11 mouse cellular contexts compared by ENCODE assay signal in the genomic region with DNA sequence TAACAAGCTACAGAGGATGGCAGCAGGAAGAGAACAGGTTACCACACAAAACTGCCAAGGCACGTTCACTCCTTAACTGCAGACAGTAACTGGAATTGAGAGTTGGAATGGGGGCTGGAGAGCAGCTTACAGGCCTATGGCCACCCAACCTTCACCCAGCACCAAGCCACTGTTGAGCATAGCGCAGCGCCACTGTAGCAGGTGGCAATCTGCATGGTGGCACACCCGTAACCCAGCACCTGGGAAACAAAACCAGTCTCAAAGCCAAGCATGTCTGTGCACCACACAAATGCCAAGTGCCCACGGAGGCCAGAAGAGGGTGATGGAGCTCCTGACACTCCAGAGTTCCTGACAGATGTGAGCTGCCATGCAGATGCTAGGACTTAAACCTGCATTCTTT. TPM values are rescaled to one million over a fixed set of nuclear protein-coding genes. Genes with fewer than 3 reads are reported as not detected.
DNase-seq lines count a peak whose midpoint lies in the region; ATAC-seq and TF ChIP-seq lines count a peak whose summit lies in the region.
"Had no signal": no experiment of that assay in that cellular context is flagged by ENCODE, and none has a peak within 500 bp of the region (broad histone marks: within the 10 kb centered on the region; RNA-seq: fewer than 3 reads in every experiment).

No protein-coding gene starts in this region.

- ATAC-seq in heart, embryonic 14.5 days (ENCODE audit: insufficient number of reproducible peaks, insufficient read depth, low FRiP score, low read depth): no peak
- no peak for ATAC-seq in G1E (ENCODE audit: extremely low read depth, insufficient number of reproducible peaks, low FRiP score, poor library complexity, severe bottlenecking)
- ATAC-seq in erythroblast, adult 5-6 weeks (replicated peaks; ENCODE audit: low FRiP score, poor library complexity, severe bottlenecking): peak; percentile 29
- ATAC-seq in liver, embryonic 12.5 days: peak; percentile 53
- no peak for ATAC-seq in midbrain, postnatal 0 days (ENCODE audit: low FRiP score)
- ATAC-seq: forebrain, embryonic 14.5 days had no signal

- H3K4me2 ChIP-seq in heart, embryonic 14.5 days (ENCODE audit: low read length): peak overlapping the region; percentile 40; the same call in 1 of the 2 replicates
- H3K4me2 ChIP-seq in liver, embryonic 12.5 days: peak overlapping the region; percentile 81
- H3K4me2 ChIP-seq in midbrain, postnatal 0 days (ENCODE audit: low read depth, low read length, poor library complexity, severe bottlenecking): no peak overlapping the region

- H3K4me1 ChIP-seq in heart, embryonic 14.5 days (ENCODE audit: control insufficient read depth in 2 of 2, insufficient read depth in 2 of 2, low read length in 2 of 2): peaks cover 16 to 55% of the 10 kb centered on the region in 2 experiments
- H3K4me1 ChIP-seq in G1E (ENCODE audit: insufficient read depth, low read depth, low read length): peaks cover 73% of the 10 kb centered on the region
- H3K4me1 ChIP-seq in liver, embryonic 12.5 days: peaks cover 91% of the 10 kb centered on the region
- peaks cover 9% of the 10 kb centered on the region; the same call in 1 of the 2 replicates for H3K4me1 ChIP-seq in midbrain, postnatal 0 days (ENCODE audit: insufficient read depth, low read length)

- peaks cover 41% of the 10 kb centered on the region for H3K36me3 ChIP-seq in heart, embryonic 14.5 days (ENCODE audit: control insufficient read depth, insufficient read depth, low read length)
- H3K36me3 ChIP-seq in G1E (replicated peaks): peaks cover 76% of the 10 kb centered on the region
- peaks cover 78% of the 10 kb centered on the region for H3K36me3 ChIP-seq in liver, embryonic 12.5 days
- H3K36me3 ChIP-seq in midbrain, postnatal 0 days (ENCODE audit: insufficient read depth, low read length): peaks cover 7% of the 10 kb centered on the region; the same call in 1 of the 2 replicates

- peak overlapping the region in 1 of 2 experiments; percentile 47; a peak in 1 of 4 replicates for H3K27ac ChIP-seq in heart, embryonic 14.5 days (replicated peaks in 1 of 2; ENCODE audit: control insufficient read depth in 1 of 2, insufficient read depth in 1 of 2, low read depth in 2 of 2, low read length in 2 of 2)
- peak overlapping the region; percentile 100 for H3K27ac ChIP-seq in liver, embryonic 12.5 days
- H3K27ac ChIP-seq in midbrain, postnatal 0 days (ENCODE audit: low read depth, low read length): no peak overlapping the region

- H3K27me3 ChIP-seq in heart, embryonic 14.5 days (ENCODE audit: control insufficient read depth, insufficient read depth, low read length): no peaks in the 10 kb centered on the region
- no peaks in the 10 kb centered on the region for H3K27me3 ChIP-seq in G1E (ENCODE audit: insufficient read depth, low read length)
- H3K27me3 ChIP-seq in liver, embryonic 12.5 days (replicated peaks): no peaks in the 10 kb centered on the region
- H3K27me3 ChIP-seq in midbrain, postnatal 0 days (ENCODE audit: insufficient read depth, low read length): no peaks in the 10 kb centered on the region

- 84% methylated on average over 5 of the region's 5 CpGs for WGBS in heart, embryonic 14.5 days
- 67% methylated on average over 5 of the region's 5 CpGs for WGBS in liver, embryonic 12.5 days (ENCODE audit: insufficient replicate concordance)
- WGBS in midbrain, postnatal 0 days: 92% methylated on average over 5 of the region's 5 CpGs

- no peak for TF ChIP-seq CTCF in G1E (IDR thresholded peaks at IDR 0.05; ENCODE audit: low read depth, low read length)
- no peak for TF ChIP-seq CTCF in midbrain, postnatal 0 days (IDR thresholded peaks at IDR 0.05)

- no peak overlapping the region for H3K4me3 ChIP-seq in heart, embryonic 14.5 days (ENCODE audit: control insufficient read depth in 1 of 2, insufficient read depth in 1 of 2, low read depth in 1 of 2, low read length in 2 of 2)
- peak overlapping the region; percentile 34; the same call in 1 of the 2 replicates for H3K4me3 ChIP-seq in G1E (ENCODE audit: low read depth, low read length)
- peak overlapping the region; percentile 50 for H3K4me3 ChIP-seq in liver, embryonic 12.5 days
- no peak overlapping the region for H3K4me3 ChIP-seq in midbrain, postnatal 0 days (ENCODE audit: low read depth, low read length)

- no peak overlapping the region for H3K9ac ChIP-seq in heart, embryonic 14.5 days (ENCODE audit: low read length)
- peak overlapping the region; percentile 73 for H3K9ac ChIP-seq in liver, embryonic 12.5 days
- H3K9ac ChIP-seq in midbrain, postnatal 0 days (replicated peaks; ENCODE audit: low read length, poor library complexity, severe bottlenecking): no peak overlapping the region

- intact Hi-C loops in heart, postnatal 25 days (cut with DNase I): no loop called here

- H3K9me3 ChIP-seq in heart, embryonic 14.5 days (ENCODE audit: control insufficient read depth, low read length): no peaks in the 10 kb centered on the region
- H3K9me3 ChIP-seq in G1E (replicated peaks): no peaks in the 10 kb centered on the region
- no peaks in the 10 kb centered on the region for H3K9me3 ChIP-seq in liver, embryonic 12.5 days (replicated peaks)
- no peaks in the 10 kb centered on the region for H3K9me3 ChIP-seq in midbrain, postnatal 0 days (ENCODE audit: low read length)

- no peak for DNase-seq in heart, postnatal 25 days (ENCODE audit: low spot score)
- no peak for DNase-seq in G1E (ENCODE audit: low spot score)
- DNase-seq in midbrain, postnatal 0 days (ENCODE audit: low spot score): no peak
- DNase-seq in right cerebral cortex, postnatal 25 days: no peak
- DNase-seq: cerebellum, postnatal 10 days; kidney, postnatal 10 days; thymus, postnatal 36 days had no signal

RNA-seq across cellular contexts. Expression of a gene that starts 6.4 kb away (rescaled TPM):
- polyA plus RNA-seq in heart, embryonic 14.5 days (2014; fragmentation: Nextera tagmentation; extraction: Ambion mirVana): 77.1 and 83.9 TPM in 2 replicates
- 100 to 1,000 TPM; 389 to 406 TPM for total RNA-seq in heart, postnatal 25 days (2021)
- 59.7 and 87.3 TPM in 2 replicates for total RNA-seq in G1E (2014; fragmentation: Nextera tagmentation)
- 56.9 and 57.3 TPM in 2 replicates for total RNA-seq in G1E (2017)
- 201 and 202 TPM in 2 replicates for polyA plus RNA-seq in G1E (2012)
- total RNA-seq in erythroblast, adult 5-6 weeks (2015; ENCODE audit: low replicate concordance): 505 and 538 TPM in 2 replicates
- total RNA-seq in erythroblast, adult 5-6 weeks (2017; ENCODE audit: low replicate concordance): 1,329 and 1,906 TPM in 2 replicates
- 166 and 172 TPM in 2 replicates for polyA plus RNA-seq in liver, embryonic 12.5 days (2016; fragmentation: Nextera tagmentation; extraction: Ambion mirVana)
- total RNA-seq in midbrain, postnatal 0 days (2014; rRNA removed): 103 and 118 TPM in 2 replicates
- 154 and 158 TPM in 2 replicates for polyA plus RNA-seq in midbrain, postnatal 0 days (2015; fragmentation: Nextera tagmentation; extraction: Ambion mirVana)

RNA-seq across cellular contexts. Expression of a gene that starts 13.1 kb away (rescaled TPM):
- polyA plus RNA-seq in heart, embryonic 14.5 days (2014; fragmentation: Nextera tagmentation; extraction: Ambion mirVana): 75.1 and 82.1 TPM in 2 replicates
- 100 to 1,000 TPM; 159 to 164 TPM for total RNA-seq in heart, postnatal 25 days (2021)
- total RNA-seq in G1E (2014; fragmentation: Nextera tagmentation) (41.1 and 42.9 TPM in 2 replicates), G1E (2017) (51.6 and 56.9 TPM in 2 replicates)
- polyA plus RNA-seq in G1E (2012): 23.4 and 25.0 TPM in 2 replicates
- 1.7 and 2.5 TPM in 2 replicates for total RNA-seq in erythroblast, adult 5-6 weeks (2015; ENCODE audit: low replicate concordance)
- 8.3 and 12.3 TPM in 2 replicates for total RNA-seq in erythroblast, adult 5-6 weeks (2017; ENCODE audit: low replicate concordance)
- polyA plus RNA-seq in liver, embryonic 12.5 days (2016; fragmentation: Nextera tagmentation; extraction: Ambion mirVana): 43.3 and 46.2 TPM in 2 replicates
- 29.6 and 36.7 TPM in 2 replicates for total RNA-seq in midbrain, postnatal 0 days (2014; rRNA removed)
- polyA plus RNA-seq in midbrain, postnatal 0 days (2015; fragmentation: Nextera tagmentation; extraction: Ambion mirVana): 42.8 and 43.5 TPM in 2 replicates

RNA-seq across cellular contexts. Expression of a gene that starts 30.7 kb away (rescaled TPM):
- polyA plus RNA-seq in heart, embryonic 14.5 days (2014; fragmentation: Nextera tagmentation; extraction: Ambion mirVana): 62.8 and 66.7 TPM in 2 replicates
- total RNA-seq in heart, postnatal 25 days (2021): 10 to 100 TPM; 31.6 to 37.8 TPM
- total RNA-seq in G1E (2014; fragmentation: Nextera tagmentation) (24.2 and 25.5 TPM in 2 replicates), G1E (2017) (61.2 and 82.5 TPM in 2 replicates)
- polyA plus RNA-seq in G1E (2012): 18.6 and 28.3 TPM in 2 replicates
- 20.1 and 41.5 TPM in 2 replicates for total RNA-seq in erythroblast, adult 5-6 weeks (2015; ENCODE audit: low replicate concordance)
- 5.9 and 26.6 TPM in 2 replicates for total RNA-seq in erythroblast, adult 5-6 weeks (2017; ENCODE audit: low replicate concordance)
- polyA plus RNA-seq in liver, embryonic 12.5 days (2016; fragmentation: Nextera tagmentation; extraction: Ambion mirVana): 140 and 143 TPM in 2 replicates
- total RNA-seq in midbrain, postnatal 0 days (2014; rRNA removed): 33.2 and 41.5 TPM in 2 replicates
- polyA plus RNA-seq in midbrain, postnatal 0 days (2015; fragmentation: Nextera tagmentation; extraction: Ambion mirVana): 95.5 and 101 TPM in 2 replicates

RNA-seq across cellular contexts. Expression of a gene that starts 34.5 kb away (rescaled TPM):
- polyA plus RNA-seq in heart, embryonic 14.5 days (2014; fragmentation: Nextera tagmentation; extraction: Ambion mirVana): 1,218 and 1,301 TPM in 2 replicates
- 100 to 1,000 TPM in 1 of 2 experiments, 10 to 100 TPM in 1; 90.1 to 120 TPM for total RNA-seq in heart, postnatal 25 days (2021)
- total RNA-seq in G1E (2014; fragmentation: Nextera tagmentation): 1,458 and 1,815 TPM in 2 replicates
- 554 and 587 TPM in 2 replicates for total RNA-seq in G1E (2017)
- polyA plus RNA-seq in G1E (2012): 445 and 449 TPM in 2 replicates
- 181 and 187 TPM in 2 replicates for total RNA-seq in erythroblast, adult 5-6 weeks (2015; ENCODE audit: low replicate concordance)
- 61.4 and 103 TPM in 2 replicates for total RNA-seq in erythroblast, adult 5-6 weeks (2017; ENCODE audit: low replicate concordance)
- polyA plus RNA-seq in liver, embryonic 12.5 days (2016; fragmentation: Nextera tagmentation; extraction: Ambion mirVana): 825 and 857 TPM in 2 replicates
- total RNA-seq in midbrain, postnatal 0 days (2014; rRNA removed): 196 and 214 TPM in 2 replicates
- polyA plus RNA-seq in midbrain, postnatal 0 days (2015; fragmentation: Nextera tagmentation; extraction: Ambion mirVana): 893 and 930 TPM in 2 replicates

Comparison
In these comparisons a context has a peak if more than half of its experiments do, and no peak if none do; other contexts are left out.
1. ATAC-seq: peak in erythroblast, adult 5-6 weeks (single experiment) and liver, embryonic 12.5 days (single experiment); none in heart, embryonic 14.5 days (single experiment), G1E (single experiment) and midbrain, postnatal 0 days (single experiment).
2. H3K4me3 ChIP-seq: peak in G1E (single experiment) and liver, embryonic 12.5 days (single experiment); none in heart, embryonic 14.5 days (0 of 2) and midbrain, postnatal 0 days (single experiment).